Mouse (Mus musculus): ENCODE measurements around the gene Gm973. TPM values are rescaled to one million over a fixed set of nuclear protein-coding genes. Genes with fewer than 3 reads are reported as not detected.

Gene Gm973
- total RNA-seq, 2 experiments from 2014 or later, result 0.35 to 0.45 TPM

DNA sequence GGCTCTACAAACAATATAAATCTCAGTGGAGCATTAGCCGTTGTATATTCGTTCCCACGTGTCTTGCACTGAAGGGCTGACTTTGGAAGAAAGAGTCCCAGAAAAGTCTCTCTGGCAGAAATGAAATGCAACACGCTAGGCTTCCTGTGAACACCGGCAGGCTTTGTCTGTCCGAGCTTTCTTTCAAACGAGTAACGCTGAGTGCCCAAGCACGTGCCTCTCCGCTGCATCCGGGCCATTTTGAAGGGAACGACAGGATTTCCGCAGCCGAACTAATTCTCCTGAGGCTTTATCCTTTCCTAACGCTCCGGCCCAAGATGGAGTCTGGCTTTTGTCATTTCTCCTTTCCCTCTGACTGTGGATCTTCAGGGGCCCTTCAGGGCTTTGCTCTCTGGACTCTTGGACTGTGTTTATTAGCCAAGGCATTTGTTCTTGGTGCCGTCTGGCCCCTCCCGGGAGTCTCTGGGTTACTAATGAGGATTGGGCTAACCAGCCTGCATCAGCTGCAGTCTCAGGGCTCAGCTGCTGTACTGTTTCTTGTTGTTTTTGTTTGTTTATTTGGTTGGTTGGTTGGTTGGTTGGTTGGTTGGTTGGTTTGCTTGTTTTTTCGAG lies 24.6 kb downstream of the Gm973 start:
- no peak for DNase-seq
- intact Hi-C loops (cut with DNase I), result no loop called here

- intact Hi-C loops (cut with DNase I), result no loop called here
- no peak for DNase-seq
Observed at GRCm38 (mm10) chr1:59541271-59542020, 25.4 kb downstream of the Gm973 start.

- intact Hi-C loops (cut with DNase I), result no loop called here
- no peak for DNase-seq
Observed at GRCm38 (mm10) chr1:59542231-59542630, 26.2 kb downstream of the Gm973 start.

DNA sequence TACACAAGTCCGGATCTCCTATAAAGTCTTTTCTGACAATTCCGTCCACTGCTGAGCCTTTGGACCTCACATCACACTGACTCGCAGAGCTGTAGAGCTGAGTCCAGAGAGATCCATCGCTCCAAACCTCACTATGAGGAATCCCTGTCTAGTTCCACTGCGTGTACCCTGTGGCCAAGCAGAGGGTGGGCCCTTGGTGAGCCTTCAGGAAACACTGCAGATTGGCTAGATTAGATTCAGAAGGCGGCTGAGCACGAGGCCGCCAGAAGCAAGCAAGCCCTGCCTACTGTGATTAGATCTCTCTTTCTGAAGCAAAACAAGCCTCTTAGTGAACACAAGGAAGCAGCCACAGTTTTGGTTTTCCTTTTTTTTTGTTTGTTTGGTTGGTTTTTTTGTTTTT lies 27.8 kb downstream of the Gm973 start:
- intact Hi-C loops (cut with DNase I), result no loop called here
- no peak for DNase-seq

- intact Hi-C loops (cut with DNase I), result no loop called here
- no peak for DNase-seq
Observed at GRCm38 (mm10) chr1:59548486-59548885, 32.4 kb downstream of the Gm973 start.

- intact Hi-C loops (cut with DNase I), result no loop called here
- DNase-seq, result no peak
Observed at GRCm38 (mm10) chr1:59549036-59549675, 33.1 kb downstream of the Gm973 start.

- intact Hi-C loops (cut with DNase I), result no loop called here
- peak; percentile 47 to 49 for DNase-seq
Observed at GRCm38 (mm10) chr1:59550227-59550626, 34.2 kb downstream of the Gm973 start.

DNA sequence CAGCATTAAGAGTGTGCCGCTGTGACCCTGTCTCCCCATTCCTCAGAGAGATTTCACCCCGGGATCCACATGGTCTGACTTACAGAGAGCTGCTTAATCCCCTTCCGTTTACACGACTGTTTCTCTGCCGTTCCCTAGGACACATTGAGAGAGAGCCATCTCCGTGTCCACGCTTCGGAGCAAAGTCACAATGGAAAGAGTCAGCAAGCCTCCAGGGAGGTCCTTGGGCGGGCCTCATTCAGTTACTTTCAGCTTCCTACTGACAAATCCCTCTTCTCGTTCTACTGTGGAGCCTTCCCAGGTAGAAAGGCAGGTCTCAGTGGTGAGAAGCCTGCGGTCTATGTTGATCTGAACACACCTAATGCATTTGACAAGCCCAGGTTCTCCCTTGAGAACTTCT lies 34.9 kb downstream of the Gm973 start:
- peak; percentile 46 to 54 for DNase-seq

GRCm38 (mm10) chr1:59553708-59554107 lies 37.6 kb downstream of the Gm973 start:
- no peak for DNase-seq
- intact Hi-C loops (cut with DNase I), result no loop called here

More for the DNA sequence above, 34.9 kb downstream of the Gm973 start:
- intact Hi-C loops (cut with DNase I), result no loop called here

DNA sequence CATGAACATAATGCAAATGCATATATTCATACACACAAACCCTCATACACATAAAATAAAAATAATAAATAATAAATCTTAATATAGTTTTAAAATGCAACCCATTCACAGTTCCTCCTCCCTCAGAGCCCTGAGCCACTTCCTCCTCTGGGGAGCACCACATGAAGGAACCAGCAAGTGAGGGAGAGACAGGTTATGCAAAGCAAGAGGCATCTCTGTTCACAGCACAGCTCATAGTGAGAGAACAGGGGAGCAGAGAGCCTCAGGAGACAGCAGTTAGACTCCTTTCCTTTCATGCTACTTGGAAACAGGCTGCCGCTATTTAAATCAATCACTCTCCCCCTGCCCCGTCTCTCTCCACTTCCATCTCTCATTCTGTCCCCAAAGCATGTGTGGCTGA lies 47.5 kb downstream of the Gm973 start:
- intact Hi-C loops (cut with DNase I), result no loop called here
- DNase-seq, result no peak

DNA sequence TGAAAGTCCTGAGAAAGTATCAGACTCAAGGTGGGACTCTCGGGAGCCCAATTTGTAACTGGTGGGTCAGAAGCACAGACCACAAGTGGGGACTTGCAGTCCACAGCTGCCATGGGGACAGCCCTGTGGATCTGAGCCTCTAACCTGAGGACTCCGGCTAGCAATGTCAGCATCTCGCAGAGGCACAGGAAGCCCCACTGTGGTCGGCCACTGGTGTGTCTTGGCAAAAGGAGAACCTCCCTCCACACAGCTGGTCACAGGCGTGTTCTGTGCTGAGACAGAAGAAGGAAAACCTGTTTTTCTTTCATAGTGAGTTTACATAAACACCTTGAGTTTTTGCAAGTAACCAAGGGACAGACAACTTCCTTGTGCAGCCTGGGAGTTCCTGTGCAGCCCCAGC lies 49.7 kb downstream of the Gm973 start:
- DNase-seq, result no peak
- intact Hi-C loops (cut with DNase I), result no loop called here

GRCm38 (mm10) chr1:59566281-59566680 lies 50.2 kb downstream of the Gm973 start:
- intact Hi-C loops (cut with DNase I), result no loop called here
- DNase-seq, result no peak

GRCm38 (mm10) chr1:59566926-59567325 lies 50.9 kb downstream of the Gm973 start:
- intact Hi-C loops (cut with DNase I), result no loop called here
- no peak for DNase-seq

GRCm38 (mm10) chr1:59567521-59567920 lies 51.5 kb downstream of the Gm973 start:
- no peak for DNase-seq
- intact Hi-C loops (cut with DNase I), result no loop called here

DNA sequence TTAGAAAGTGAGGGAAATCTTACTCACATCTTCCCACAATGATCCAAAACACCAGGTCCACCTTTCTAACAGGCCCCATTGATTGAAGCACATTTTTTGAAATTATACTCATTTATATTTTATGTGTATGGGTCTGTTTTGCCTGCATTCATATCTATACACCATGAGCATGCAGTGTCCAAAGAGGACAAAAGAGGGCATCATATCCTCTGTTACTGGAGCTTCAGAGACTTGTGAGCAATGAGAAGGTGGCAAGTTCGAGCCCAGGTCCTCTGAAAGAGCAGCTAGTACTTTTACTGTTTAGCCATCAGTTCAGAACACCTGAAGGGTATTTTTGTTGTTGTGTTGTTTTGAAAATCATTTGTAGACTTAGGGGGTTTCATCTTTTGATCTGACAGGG lies 52.2 kb downstream of the Gm973 start:
- DNase-seq, result no peak
- intact Hi-C loops (cut with DNase I), result no loop called here

GRCm38 (mm10) chr1:59569301-59569700 lies 53.2 kb downstream of the Gm973 start:
- no peak for DNase-seq
- intact Hi-C loops (cut with DNase I), result no loop called here

DNA sequence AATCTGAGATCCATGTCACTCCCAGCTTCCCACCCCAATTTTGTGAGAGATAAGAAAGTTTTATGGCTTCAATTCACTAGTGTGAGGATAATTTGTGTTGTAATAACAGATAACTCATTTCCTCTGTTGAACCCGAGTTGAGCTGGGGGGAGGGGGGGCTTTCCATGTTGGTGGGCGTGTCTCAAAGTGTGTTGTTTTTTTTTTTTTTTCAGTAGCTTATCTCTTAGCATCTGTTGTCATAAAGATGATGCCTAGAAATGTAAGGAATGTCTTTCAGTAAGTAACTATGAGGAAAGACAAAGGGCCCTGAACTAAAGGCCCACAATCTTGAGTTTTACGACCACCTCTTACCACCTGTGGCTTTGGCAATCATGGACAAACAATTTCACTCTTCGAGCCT lies 54.7 kb downstream of the Gm973 start:
- intact Hi-C loops (cut with DNase I), result loop anchor here (5.0 kb wide), 1 partner anchor 158 kb away; no protein-coding TSS in a partner anchor
- DNase-seq, result no peak

- DNase-seq, result no peak
- intact Hi-C loops (cut with DNase I), result loop anchor here (5.0 kb wide), 1 partner anchor 159 kb away; no protein-coding TSS in a partner anchor
Observed at GRCm38 (mm10) chr1:59571502-59571901, 55.4 kb downstream of the Gm973 start.

GRCm38 (mm10) chr1:59573843-59574242 lies 57.8 kb downstream of the Gm973 start:
- no peak for DNase-seq
- intact Hi-C loops (cut with DNase I), result loop anchor here (5.0 kb wide), 1 partner anchor 162 kb away; no protein-coding TSS in a partner anchor

DNA sequence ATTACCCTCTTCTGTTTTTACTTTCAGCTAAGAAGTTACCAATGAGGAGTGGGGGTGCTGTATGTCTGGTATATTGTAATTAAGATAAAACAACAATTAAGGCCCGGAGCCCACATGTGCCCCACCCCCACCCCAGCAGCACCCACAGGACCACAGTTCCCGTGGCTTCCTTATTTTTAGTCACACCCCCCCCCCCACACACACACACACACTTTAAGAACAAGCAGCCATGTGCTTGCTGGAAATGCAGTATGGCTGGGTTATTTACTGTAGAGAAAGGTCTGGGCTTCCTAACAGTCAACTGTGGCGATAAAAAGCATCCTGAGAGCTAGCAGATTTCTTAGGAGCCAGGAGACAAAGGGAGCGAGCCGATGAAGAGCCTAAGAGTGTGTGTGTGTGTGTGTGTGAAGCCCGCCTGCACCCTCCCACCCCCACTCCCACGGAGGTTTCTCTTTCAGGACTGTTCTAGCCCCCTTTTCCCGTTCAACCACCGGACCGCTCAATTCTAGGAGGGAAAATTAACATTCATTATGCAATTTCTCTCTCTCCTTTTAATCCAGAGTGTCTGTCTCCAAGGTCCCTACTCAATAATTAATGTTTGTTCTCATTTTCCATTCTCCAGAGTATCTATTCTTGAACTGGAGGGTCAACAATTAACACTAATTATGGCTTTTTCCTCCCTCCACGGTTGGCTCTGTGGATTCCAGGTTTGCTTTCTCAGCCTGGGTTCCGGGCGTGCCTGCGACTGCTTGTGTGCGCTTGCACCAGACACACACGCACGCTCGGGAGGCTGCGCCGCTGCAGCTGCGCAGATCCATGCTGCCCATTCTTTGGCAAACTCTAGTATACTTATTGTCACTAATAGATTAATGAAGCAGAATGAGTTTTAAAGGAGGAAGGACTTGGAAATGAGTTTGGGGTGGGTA lies 58.5 kb downstream of the Gm973 start:
- intact Hi-C loops (cut with DNase I), result loop anchor here (5.0 kb wide), 1 partner anchor 162 kb away; no protein-coding TSS in a partner anchor
- no peak for DNase-seq

DNA sequence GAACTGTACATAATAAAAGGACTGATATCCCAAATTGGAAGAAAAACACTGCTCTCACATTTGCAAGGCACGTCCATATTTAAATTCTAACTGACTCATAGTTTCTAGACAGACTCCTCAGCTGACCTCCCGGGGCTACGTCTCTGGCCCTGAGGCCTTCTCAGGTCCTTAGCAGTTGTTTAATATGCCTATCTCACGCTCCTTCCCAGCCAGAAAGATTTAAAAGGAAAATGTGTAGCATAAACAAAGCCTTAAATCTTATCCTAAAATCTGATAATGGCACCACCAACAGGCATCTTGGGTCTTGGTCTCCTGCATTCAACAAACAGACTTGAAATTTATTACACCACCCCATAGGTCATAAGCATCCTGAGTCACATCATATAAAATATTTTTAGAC lies 62.7 kb downstream of the Gm973 start:
- intact Hi-C loops (cut with DNase I), result no loop called here
- DNase-seq, result no peak
